Mouse (Mus musculus) liver, postnatal 0 days (tissue): ENCODE results near the gene Dgcr8. TPM values are rescaled to one million over a fixed set of nuclear protein-coding genes. Genes with fewer than 3 reads are reported as not detected.
"Not testable (repeated sequence)": the region's sequence is repeated elsewhere in the genome, so short reads cannot be mapped to it uniquely, and the experiment has no call there.

Experiments
- ATAC-seq: fragments of 200-750 bp; cut with Nextera tagmentation; 2 replicates; pipeline ENCODE4 v1.8.0; 2017; ENCODE audit warnings: mild to moderate bottlenecking, moderate library complexity
- DNase-seq: peaks from one replicate; pipeline ENCODE4 v3.0.0-alpha.2; 2016
- H3K27ac ChIP-seq: fragments of 300-500 bp; sonication (generic); 2 replicates; pipeline ENCODE4 v1.5.1; 2014; ENCODE audit warnings: antibody characterized with exemption, moderate library complexity, mild to moderate bottlenecking, low read depth
- H3K27me3 ChIP-seq: fragments of 300-500 bp; sonication (generic); 2 replicates; pipeline ENCODE4 v1.6.1; 2014; ENCODE audit warnings: low read length, control low read depth, mixed read lengths; ENCODE audit not compliant: insufficient read depth
- H3K36me3 ChIP-seq: fragments of 300-500 bp; sonication (generic); replicated peaks from 2 replicates; pipeline ENCODE4 v1.6.1; 2014; ENCODE audit warnings: mild to moderate bottlenecking, control low read depth, low read length, moderate library complexity, mixed read lengths; ENCODE audit not compliant: insufficient read depth
- H3K4me1 ChIP-seq: fragments of 300-500 bp; sonication (generic); 2 replicates; pipeline ENCODE4 v1.6.1; 2014; ENCODE audit warnings: antibody characterized with exemption, mild to moderate bottlenecking, control low read depth; ENCODE audit not compliant: insufficient read depth
- H3K4me2 ChIP-seq: fragments of 300-500 bp; sonication (generic); 2 replicates; pipeline ENCODE4 v1.6.1; 2014; ENCODE audit warnings: low read depth, mild to moderate bottlenecking, low read length, moderate library complexity, mixed read lengths
- H3K4me3 ChIP-seq: fragments of 300-500 bp; sonication (generic); 2 replicates; pipeline ENCODE4 v1.5.1; 2014; ENCODE audit warnings: low read depth, low read length
- H3K9ac ChIP-seq: fragments of 300-500 bp; sonication (generic); replicated peaks from 2 replicates; pipeline ENCODE4 v1.6.1; 2014; ENCODE audit warnings: mild to moderate bottlenecking, moderate library complexity
- H3K9me3 ChIP-seq: fragments of 300-500 bp; sonication (generic); 2 replicates; pipeline ENCODE4 v1.6.1; 2016; ENCODE audit warnings: mild to moderate bottlenecking, control low read depth, low read length, mixed read lengths
- CTCF ChIP-seq: sonication (generic); IDR thresholded peaks from 2 replicates; pipeline ENCODE4 v1.5.1; 2016; ENCODE audit warnings: antibody characterized with exemption, low read depth
- EP300 ChIP-seq: IDR thresholded peaks from 2 replicates; pipeline ENCODE4 v1.6.1; 2016; ENCODE audit warnings: antibody characterized with exemption, low read depth, mild to moderate bottlenecking
- WGBS: fragments of 180-500 bp; shearing (Covaris S2); extraction: QIAGEN DNeasy Blood & Tissue Kit; methylation state at CpG from one replicate; pipeline ENCODE4 v1.1.7; 2014; ENCODE audit not compliant: insufficient replicate concordance; 5-methylcytosine and 5-hydroxymethylcytosine counted together
- polyA plus RNA-seq: library from polyadenylated mRNA; unstranded; fragments of >200 nt; fragmentation: Nextera tagmentation; extraction: Ambion mirVana; gene quantifications from 2 replicates; pipeline ENCODE4 v1.2.1, GENCODE M21; 2015

The Dgcr8 gene
- polyA plus RNA-seq, 1 experiment from 2014 or later = 9.2 TPM

DNA sequence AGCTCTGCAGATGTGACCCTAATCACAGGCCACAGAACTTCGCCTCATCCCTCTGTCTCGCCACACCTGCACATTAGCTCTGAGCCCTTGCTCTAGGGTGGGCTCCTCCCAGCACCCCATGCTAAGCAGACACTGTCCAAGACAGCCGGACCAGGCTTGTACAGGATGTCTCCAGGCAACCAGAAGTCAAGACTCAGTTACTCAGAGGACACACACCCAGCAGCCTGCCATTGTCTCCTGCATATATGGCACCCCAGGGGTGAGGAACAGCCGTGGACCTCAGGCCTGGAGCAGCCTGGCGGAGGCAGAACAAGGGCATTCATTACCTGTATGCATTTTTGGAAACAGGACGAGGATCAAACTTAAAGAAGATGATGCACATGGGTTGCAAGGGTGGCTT, 35.0 kb upstream of the Dgcr8 start:
- 78% methylated on average over 6 of the region's 6 CpGs for WGBS
- Histone ChIP-seq H3K4me3 (no peak overlapping the region), H3K4me1 (no peaks in the 10 kb centered on the region), H3K9me3 (no peaks in the 10 kb centered on the region), H3K36me3 (peaks cover 45% of the 10 kb centered on the region), H3K27ac (no peak overlapping the region), H3K27me3 (no peaks in the 10 kb centered on the region), H3K9ac (no peak overlapping the region; the same call in 1 of the 2 replicates), H3K4me2 (no peak overlapping the region)
- TF ChIP-seq CTCF (no peak), EP300 (no peak)
- no peak for DNase-seq
- ATAC-seq = no peak

DNA sequence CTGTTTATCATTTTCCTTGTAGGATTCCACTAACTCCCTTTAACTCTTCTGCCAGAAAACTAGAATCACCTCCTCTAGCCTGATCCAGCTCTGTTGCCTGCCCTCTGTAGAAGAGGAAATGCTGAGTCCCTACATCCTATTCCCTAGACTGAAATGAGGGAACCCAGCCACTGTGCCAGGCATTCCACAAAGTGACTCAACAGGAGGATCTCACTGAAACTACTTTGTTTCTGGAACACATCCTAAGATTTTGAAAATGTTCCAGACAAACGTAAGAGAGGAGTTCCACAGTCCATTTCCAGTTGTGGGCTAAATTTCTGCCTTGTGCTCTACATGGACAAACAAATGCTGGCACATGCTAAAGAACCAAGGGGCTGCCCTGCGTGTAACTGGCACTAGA, 34.4 kb upstream of the Dgcr8 start:
- Histone ChIP-seq H3K4me2 (no peak overlapping the region), H3K9ac (no peak overlapping the region; the same call in 1 of the 2 replicates), H3K4me3 (no peak overlapping the region), H3K4me1 (no peaks in the 10 kb centered on the region), H3K36me3 (peaks cover 48% of the 10 kb centered on the region), H3K9me3 (no peaks in the 10 kb centered on the region), H3K27ac (no peak overlapping the region), H3K27me3 (no peaks in the 10 kb centered on the region)
- no peak for TF ChIP-seq EP300
- TF ChIP-seq CTCF = no peak
- no peak for DNase-seq
- WGBS = 83% methylated on average over 2 of the region's 2 CpGs
- no peak for ATAC-seq

DNA sequence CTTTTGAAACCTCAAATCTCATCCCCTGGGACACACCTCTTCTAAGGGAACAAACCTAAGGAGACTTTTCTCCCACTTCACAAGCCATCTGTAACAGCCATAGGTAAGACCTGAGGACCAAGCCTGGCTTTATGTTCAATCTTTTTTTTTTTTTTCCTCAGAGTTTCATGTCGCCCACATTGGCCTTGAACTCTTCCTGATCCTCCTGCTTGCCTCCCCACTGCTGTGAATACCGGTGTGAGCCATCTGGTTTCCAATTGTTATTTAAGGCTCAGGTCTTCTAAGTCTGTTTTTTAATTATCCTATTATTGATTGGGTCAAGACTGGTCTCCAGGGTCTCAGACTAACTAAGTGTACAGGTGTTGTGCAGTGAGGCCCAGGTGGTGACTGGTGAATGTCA, 32.4 kb upstream of the Dgcr8 start:
- Histone ChIP-seq H3K4me2 (no peak overlapping the region), H3K4me3 (no peak overlapping the region), H3K9me3 (no peaks in the 10 kb centered on the region), H3K9ac (no peak overlapping the region), H3K27ac (no peak overlapping the region), H3K4me1 (no peaks in the 10 kb centered on the region), H3K27me3 (no peaks in the 10 kb centered on the region), H3K36me3 (peaks cover 58% of the 10 kb centered on the region)
- no peak for ATAC-seq
- DNase-seq = no peak
- TF ChIP-seq EP300 (no peak), CTCF (no peak)
- 76% methylated on average over 2 of the region's 2 CpGs for WGBS

DNA sequence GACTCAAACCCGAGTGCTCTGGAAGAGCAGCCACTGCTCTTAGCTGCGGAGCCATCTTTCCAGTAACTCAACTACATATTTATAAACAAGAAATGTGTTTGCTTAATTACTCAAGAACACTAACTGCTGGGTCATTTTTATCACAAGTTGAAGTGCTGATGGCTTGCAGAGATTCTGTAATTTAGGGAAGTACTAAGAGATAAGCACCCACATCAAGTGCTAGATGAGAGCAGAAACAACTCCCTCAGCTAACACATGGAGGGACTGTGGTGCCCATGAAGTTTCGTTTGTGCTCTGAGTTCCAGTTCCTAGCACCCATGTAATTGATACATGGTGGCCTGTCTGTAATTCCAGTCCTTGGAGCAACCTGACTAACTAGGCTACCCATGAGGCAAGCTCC, 29.9 kb upstream of the Dgcr8 start:
- Histone ChIP-seq H3K9me3 (no peaks in the 10 kb centered on the region), H3K27me3 (no peaks in the 10 kb centered on the region), H3K27ac (no peak overlapping the region), H3K36me3 (peaks cover 52% of the 10 kb centered on the region), H3K4me3 (no peak overlapping the region), H3K9ac (no peak overlapping the region), H3K4me1 (no peaks in the 10 kb centered on the region), H3K4me2 (no peak overlapping the region)
- TF ChIP-seq EP300 (no peak), CTCF (no peak)
- ATAC-seq (no peak), DNase-seq (no peak)
- WGBS = 78% methylated on average over 3 of the region's 3 CpGs

DNA sequence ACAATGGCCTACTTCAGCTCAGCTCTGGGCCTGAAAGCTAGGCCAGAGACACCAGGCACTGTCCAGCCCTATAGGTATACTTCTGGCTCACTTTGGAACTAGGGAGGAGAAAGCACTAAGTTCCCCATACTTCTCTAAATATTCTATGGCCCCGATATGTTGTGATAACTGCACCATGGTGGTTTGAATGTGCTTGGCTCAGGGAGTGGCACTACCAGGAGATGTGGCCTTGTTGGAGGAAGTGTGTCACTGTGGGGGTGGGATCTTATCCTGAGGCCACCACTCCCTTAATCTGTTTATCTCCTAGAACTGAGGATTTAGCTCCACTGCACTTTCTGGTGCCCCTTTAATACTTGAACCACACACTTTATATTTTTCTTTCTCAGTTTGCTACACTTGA, 19.1 kb upstream of the Dgcr8 start:
- Histone ChIP-seq H3K9me3 (no peaks in the 10 kb centered on the region), H3K4me2 (no peak overlapping the region), H3K27me3 (no peaks in the 10 kb centered on the region), H3K4me3 (no peak overlapping the region), H3K9ac (no peak overlapping the region), H3K36me3 (peaks cover 50% of the 10 kb centered on the region), H3K4me1 (no peaks in the 10 kb centered on the region), H3K27ac (no peak overlapping the region)
- DNase-seq = no peak
- 56% methylated on average over 1 of the region's 1 CpGs for WGBS
- ATAC-seq = no peak
- no peak for TF ChIP-seq EP300
- TF ChIP-seq CTCF = no peak

DNA sequence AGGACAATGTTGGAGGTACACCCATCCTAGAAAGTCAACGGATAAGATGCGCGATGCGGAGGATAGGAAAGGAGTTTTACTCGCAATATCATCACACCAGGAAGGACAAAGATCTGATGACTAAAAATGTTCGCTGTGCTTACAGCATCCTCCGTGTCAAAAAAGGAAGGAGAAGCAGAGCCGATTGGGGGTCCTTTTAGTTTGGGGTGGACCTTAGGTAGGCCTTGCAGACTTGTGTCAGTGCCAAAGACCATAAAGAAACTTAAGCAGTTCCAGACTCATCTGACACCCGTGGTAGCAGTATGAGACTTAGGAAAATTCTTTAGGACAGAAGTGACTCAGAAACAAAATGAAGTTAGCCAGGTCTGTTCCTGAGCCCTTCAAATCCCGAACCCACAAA, 568 bp upstream of the Dgcr8 start:
- Histone ChIP-seq H3K4me1 (peaks cover 20% of the 10 kb centered on the region), H3K4me2 (peak overlapping the region; percentile 80), H3K9ac (peak overlapping the region; percentile 54), H3K36me3 (peaks cover 14% of the 10 kb centered on the region), H3K4me3 (peak overlapping the region; percentile 90)
- H3K27me3 ChIP-seq, DNase-seq, ATAC-seq, H3K9me3 ChIP-seq, H3K27ac ChIP-seq: not testable (repeated sequence)
- WGBS = 4% methylated on average over 6 of the region's 10 CpGs

DNA sequence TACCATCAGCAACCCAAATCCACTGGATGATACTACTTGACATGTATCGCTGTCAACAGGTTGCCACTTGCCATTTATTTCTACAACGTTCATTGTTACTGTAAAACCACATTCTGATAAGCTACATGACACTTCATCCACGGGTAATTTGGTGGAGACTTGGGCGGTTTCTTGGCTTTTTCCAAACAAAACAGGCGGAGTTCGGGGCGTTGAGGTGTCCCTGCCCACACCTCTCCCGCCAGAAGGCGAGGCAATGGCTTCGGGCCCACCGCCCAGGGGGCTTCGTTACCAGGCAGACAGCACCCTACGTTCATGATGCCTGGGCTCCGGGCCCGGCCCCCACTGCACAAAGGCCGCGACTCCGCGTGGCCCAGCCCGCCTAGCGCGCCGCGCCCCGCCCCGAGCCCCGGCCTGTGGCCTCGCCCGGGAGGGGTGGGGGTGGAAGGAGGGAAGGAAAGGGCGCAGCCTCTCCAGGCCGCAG, 425 bp downstream of the Dgcr8 start:
- H3K4me2 ChIP-seq = peak overlapping the region; percentile 80
- H3K4me3 ChIP-seq = peak overlapping the region; percentile 90
- H3K9ac ChIP-seq = peak overlapping the region; percentile 90
- no peak for TF ChIP-seq CTCF
- TF ChIP-seq EP300 = no peak
- H3K27me3 ChIP-seq = no peaks in the 10 kb centered on the region
- ATAC-seq (peak; percentile 87), DNase-seq (no peak)
- 2% methylated on average over 25 of the region's 31 CpGs for WGBS
- H3K27ac ChIP-seq = peak overlapping the region; percentile 92
- no peaks in the 10 kb centered on the region for H3K9me3 ChIP-seq
- H3K36me3 ChIP-seq = peaks cover 23% of the 10 kb centered on the region
- peaks cover 20% of the 10 kb centered on the region for H3K4me1 ChIP-seq
